Mouse (Mus musculus) intestine, embryonic 14.5 days (tissue): ENCODE measurements at regions not wholly inside any gene's neighbourhood (a gene's known extent, or its start where the extent isn't known, plus 50 kb on each side); places are given as distances from the start of the nearest gene placed in this dataset.

Experiments
- ATAC-seq: fragments of 200-750 bp; cut with Nextera tagmentation; replicated peaks from 2 replicates; pipeline ENCODE4 v1.8.0; 2017; ENCODE audit warnings: low read depth, moderate number of reproducible peaks, moderate TSS enrichment, moderate library complexity; ENCODE audit not compliant: low FRiP score, low TSS enrichment
- DNase-seq: peaks from one replicate; pipeline ENCODE4 v3.0.0-alpha.2; 2018; ENCODE audit warnings: low spot score
- H3K27ac ChIP-seq: fragments of 300-500 bp; sonication (generic); 2 replicates; pipeline ENCODE4 v1.5.1; 2014; ENCODE audit warnings: low read depth, mild to moderate bottlenecking, control low read depth
- H3K27me3 ChIP-seq: fragments of 300-500 bp; sonication (generic); replicated peaks from 2 replicates; pipeline ENCODE4 v1.6.1; 2014; ENCODE audit warnings: low read length, control low read depth; ENCODE audit not compliant: control insufficient read depth, insufficient read depth
- H3K36me3 ChIP-seq: fragments of 300-500 bp; sonication (generic); 2 replicates; pipeline ENCODE4 v1.6.1; 2014; ENCODE audit warnings: low read length, control low read depth; ENCODE audit not compliant: control insufficient read depth, insufficient read depth
- H3K4me1 ChIP-seq: fragments of 300-500 bp; sonication (generic); replicated peaks from 2 replicates; pipeline ENCODE4 v1.6.1; 2014; ENCODE audit warnings: low read length, control low read depth, mixed read lengths; ENCODE audit not compliant: control insufficient read depth, insufficient read depth
- H3K4me2 ChIP-seq: fragments of 300-500 bp; sonication (generic); 2 replicates; pipeline ENCODE4 v1.6.1; 2014; ENCODE audit warnings: low read length
- H3K4me3 ChIP-seq: fragments of 300-500 bp; sonication (generic); 2 replicates; pipeline ENCODE4 v1.5.1; 2014; ENCODE audit warnings: low read depth, low read length, control low read depth, mixed read lengths
- H3K9ac ChIP-seq: fragments of 300-500 bp; sonication (generic); 2 replicates; pipeline ENCODE4 v1.6.1; 2014; ENCODE audit warnings: mild to moderate bottlenecking, low read length
- H3K9me3 ChIP-seq: fragments of 300-500 bp; sonication (generic); 2 replicates; pipeline ENCODE4 v1.6.1; 2016; ENCODE audit warnings: low read length, control low read depth; ENCODE audit not compliant: control insufficient read depth
- WGBS: fragments of 180-500 bp; shearing (Covaris S2); extraction: QIAGEN DNeasy Blood & Tissue Kit; methylation state at CpG from one replicate; pipeline ENCODE4 v1.1.7; 2014; 5-methylcytosine and 5-hydroxymethylcytosine counted together

GRCm38 (mm10) chr9:43486704-43487103 lies 176.1 kb downstream of the Trim29 start:
- no peak for DNase-seq
- Histone ChIP-seq H3K4me3 (no peak overlapping the region), H3K27ac (no peak overlapping the region), H3K4me2 (no peak overlapping the region), H3K27me3 (no peaks in the 10 kb centered on the region), H3K9me3 (no peaks in the 10 kb centered on the region), H3K4me1 (0 out of 2 replicates have a peak, but pooled peaks cover 4% of the 10 kb centered on the region), H3K36me3 (no peaks in the 10 kb centered on the region), H3K9ac (no peak overlapping the region)
- 43% methylated on average over 4 of the region's 4 CpGs for WGBS
- ATAC-seq, result no peak

GRCm38 (mm10) chr9:43489205-43489604 lies 178.6 kb downstream of the Trim29 start:
- ATAC-seq (no peak), DNase-seq (no peak)
- Histone ChIP-seq H3K27me3 (no peaks in the 10 kb centered on the region), H3K9me3 (no peaks in the 10 kb centered on the region), H3K27ac (no peak overlapping the region), H3K4me3 (no peak overlapping the region), H3K36me3 (no peaks in the 10 kb centered on the region), H3K4me2 (no peak overlapping the region), H3K4me1 (0 out of 2 replicates have a peak, but pooled peaks cover 4% of the 10 kb centered on the region), H3K9ac (no peak overlapping the region)
- WGBS, result 70% methylated on average over 8 of the region's 8 CpGs

GRCm38 (mm10) chr9:43491024-43491751 lies 180.5 kb downstream of the Trim29 start:
- Histone ChIP-seq H3K27ac (no peak overlapping the region), H3K9me3 (no peaks in the 10 kb centered on the region), H3K9ac (no peak overlapping the region), H3K36me3 (no peaks in the 10 kb centered on the region), H3K4me3 (no peak overlapping the region), H3K4me1 (0 out of 2 replicates have a peak, but pooled peaks cover 4% of the 10 kb centered on the region), H3K4me2 (no peak overlapping the region), H3K27me3 (no peaks in the 10 kb centered on the region)
- 62% methylated on average over 12 of the region's 12 CpGs for WGBS
- ATAC-seq (peak; percentile 55; the same call in 1 of the 2 replicates), DNase-seq (peak; percentile 63)

GRCm38 (mm10) chr9:43492236-43493000 lies 181.8 kb downstream of the Trim29 start:
- Histone ChIP-seq H3K4me2 (no peak overlapping the region), H3K9ac (no peak overlapping the region), H3K27me3 (no peaks in the 10 kb centered on the region), H3K4me3 (no peak overlapping the region), H3K36me3 (no peaks in the 10 kb centered on the region), H3K27ac (no peak overlapping the region), H3K4me1 (no peaks in the 10 kb centered on the region), H3K9me3 (no peaks in the 10 kb centered on the region)
- DNase-seq (no peak), ATAC-seq (no peak)
- 31% methylated on average over 7 of the region's 7 CpGs for WGBS

GRCm38 (mm10) chr9:43498596-43498995 lies 187.9 kb downstream of the Trim29 start:
- ATAC-seq (no peak), DNase-seq (no peak)
- Histone ChIP-seq H3K9ac (no peak overlapping the region), H3K27ac (no peak overlapping the region), H3K4me1 (no peaks in the 10 kb centered on the region), H3K4me2 (no peak overlapping the region), H3K27me3 (no peaks in the 10 kb centered on the region), H3K36me3 (no peaks in the 10 kb centered on the region), H3K4me3 (no peak overlapping the region), H3K9me3 (no peaks in the 10 kb centered on the region)
- 72% methylated on average over 13 of the region's 14 CpGs for WGBS

- H3K4me2 ChIP-seq, result no peak overlapping the region
- no peak overlapping the region; the same call in 1 of the 2 replicates for H3K27ac ChIP-seq
- ATAC-seq (no peak), DNase-seq (no peak)
- peaks cover 13% of the 10 kb centered on the region for H3K4me1 ChIP-seq
- 36% methylated on average over 14 of the region's 14 CpGs for whole genome bisulfite sequencing
- H3K9me3 ChIP-seq, result no peaks in the 10 kb centered on the region
- no peaks in the 10 kb centered on the region for H3K36me3 ChIP-seq
- no peaks in the 10 kb centered on the region for H3K27me3 ChIP-seq
- no peak overlapping the region for H3K4me3 ChIP-seq
- no peak overlapping the region for H3K9ac ChIP-seq
Observed at GRCm38 (mm10) chr9:43504270-43504932, 193.8 kb downstream of the Trim29 start.

- Histone ChIP-seq H3K27me3 (0 out of 2 replicates have a peak, but pooled peaks cover 2% of the 10 kb centered on the region), H3K4me3 (no peak overlapping the region), H3K4me2 (no peak overlapping the region), H3K9me3 (no peaks in the 10 kb centered on the region), H3K36me3 (no peaks in the 10 kb centered on the region), H3K4me1 (peaks cover 13% of the 10 kb centered on the region), H3K27ac (no peak overlapping the region), H3K9ac (no peak overlapping the region)
- ATAC-seq, result no peak
- WGBS, result 15% methylated on average over 4 of the region's 4 CpGs
- no peak for DNase-seq
Observed at GRCm38 (mm10) chr9:43505856-43506255, 195.2 kb downstream of the Trim29 start.

GRCm38 (mm10) chr9:43506276-43506675 lies 195.6 kb downstream of the Trim29 start:
- WGBS, result 27% methylated on average over 6 of the region's 6 CpGs
- Histone ChIP-seq H3K9me3 (no peaks in the 10 kb centered on the region), H3K27ac (no peak overlapping the region), H3K4me1 (peaks cover 13% of the 10 kb centered on the region), H3K36me3 (no peaks in the 10 kb centered on the region), H3K4me3 (no peak overlapping the region), H3K4me2 (no peak overlapping the region), H3K27me3 (0 out of 2 replicates have a peak, but pooled peaks cover 2% of the 10 kb centered on the region), H3K9ac (no peak overlapping the region)
- DNase-seq, result no peak
- no peak for ATAC-seq
